Mouse (Mus musculus): ENCODE results near the gene Gab2.

Gab2 gene

DNA sequence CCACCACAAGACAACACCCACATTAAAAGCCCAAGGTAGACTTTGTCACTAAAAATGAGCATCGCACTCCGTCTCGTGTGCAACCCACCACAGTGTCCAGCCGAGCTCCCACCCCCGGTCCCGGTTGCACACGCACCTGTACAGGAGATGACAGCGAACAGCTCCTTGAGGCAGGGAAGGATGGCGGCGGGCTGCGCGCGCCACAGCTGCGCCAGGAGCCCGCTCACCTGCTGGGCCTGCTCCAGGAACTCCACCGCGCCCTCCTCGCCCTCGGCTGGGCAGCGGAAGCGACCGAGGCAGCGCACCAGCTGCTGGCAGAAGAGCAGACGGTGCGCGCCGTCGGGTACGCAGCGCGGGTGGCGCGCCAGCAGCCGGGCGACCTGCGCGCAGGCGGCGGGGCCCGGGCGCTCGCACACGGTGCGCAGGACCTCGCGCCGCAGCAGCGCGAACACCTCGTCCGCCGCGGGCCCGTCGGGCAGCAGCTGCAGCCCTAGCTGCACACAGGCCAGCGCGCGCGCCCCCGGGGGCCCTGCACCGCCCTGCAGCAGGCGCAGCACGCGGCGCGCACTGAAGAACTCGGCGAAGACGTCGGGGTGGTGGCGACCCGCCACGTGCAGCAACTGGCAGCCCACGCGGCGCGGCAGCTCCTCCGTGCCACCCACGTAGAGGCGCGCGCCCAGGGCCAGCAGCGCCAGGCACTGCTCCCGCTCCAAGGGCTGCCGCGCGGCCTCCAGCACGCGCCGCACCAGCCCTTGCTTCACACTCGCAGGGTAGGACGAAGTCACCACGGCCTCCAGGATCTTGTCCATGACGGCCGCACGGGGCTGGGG is 244.0 kb downstream of the Gab2 start:
- no peak for DNase-seq

GRCm38 (mm10) chr7:97327376-97327775 is 246.0 kb downstream of the Gab2 start:
- no peak for DNase-seq

- DNase-seq, result no peak
These were observed 247.7 kb downstream of the Gab2 start for GRCm38 (mm10) chr7:97328891-97329588.

DNA sequence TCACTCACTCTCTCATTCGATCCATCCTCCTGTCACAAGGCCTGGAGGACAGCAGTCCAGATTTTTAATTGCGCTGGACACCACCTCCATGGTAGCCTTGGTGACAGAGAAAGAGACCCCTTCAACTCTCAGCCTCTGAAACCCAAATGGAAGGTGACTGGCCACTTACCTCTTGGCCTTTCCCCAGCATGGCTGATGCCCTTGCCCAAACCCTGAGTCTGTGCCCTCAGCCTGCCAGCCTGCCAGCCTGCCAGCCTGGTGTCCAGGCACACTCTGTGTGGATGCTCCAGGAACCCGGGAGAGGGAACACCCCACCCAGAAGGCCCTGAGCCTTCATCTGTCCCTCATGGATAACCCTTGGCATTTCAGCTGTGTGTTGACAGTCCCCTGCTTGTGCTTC is 248.3 kb downstream of the Gab2 start:
- no peak for DNase-seq

DNA sequence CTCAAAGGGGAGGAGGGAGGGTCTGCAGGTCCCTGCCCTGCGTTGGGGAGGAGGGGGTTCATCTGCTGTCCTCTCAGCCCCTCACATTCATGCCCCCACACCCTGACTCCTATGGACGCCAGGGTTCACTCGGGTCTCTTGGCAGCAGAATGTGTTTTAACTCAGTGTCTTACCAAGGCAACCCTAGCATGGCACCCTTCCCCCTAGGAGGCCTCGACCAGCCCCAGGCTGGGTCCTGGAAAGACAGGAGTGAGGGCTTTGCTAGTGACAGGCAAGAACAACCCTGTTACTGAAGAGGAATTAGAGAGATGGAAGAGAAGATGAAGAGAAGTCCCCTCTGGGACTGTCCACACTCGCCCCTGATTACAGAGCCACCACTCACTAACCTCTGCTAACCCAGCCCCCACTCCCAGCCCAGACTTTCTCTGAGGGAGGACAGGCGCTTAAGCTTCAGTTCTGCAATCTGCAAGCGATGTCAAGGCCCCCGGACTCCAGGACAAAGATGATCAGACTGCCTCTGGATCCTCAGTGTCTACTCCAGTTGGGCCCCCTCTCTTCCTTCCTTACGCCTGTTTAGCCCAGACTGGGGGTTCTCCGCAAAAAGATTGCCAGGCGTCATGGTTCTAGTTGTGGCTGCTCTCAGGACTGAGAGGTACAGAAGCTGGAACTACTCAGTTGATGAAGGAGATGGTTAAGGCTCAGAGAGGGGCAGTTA is 249.7 kb downstream of the Gab2 start:
- DNase-seq, result no peak

- peak; percentile 91 for DNase-seq
These were observed 250.6 kb downstream of the Gab2 start, which contains the start of the genes Usp35 and Kctd21 for GRCm38 (mm10) chr7:97331726-97332666. Gene Usp35 (minus strand): TSS chr7:97332020. Gene Kctd21 (plus strand): TSS chr7:97332327.

DNA sequence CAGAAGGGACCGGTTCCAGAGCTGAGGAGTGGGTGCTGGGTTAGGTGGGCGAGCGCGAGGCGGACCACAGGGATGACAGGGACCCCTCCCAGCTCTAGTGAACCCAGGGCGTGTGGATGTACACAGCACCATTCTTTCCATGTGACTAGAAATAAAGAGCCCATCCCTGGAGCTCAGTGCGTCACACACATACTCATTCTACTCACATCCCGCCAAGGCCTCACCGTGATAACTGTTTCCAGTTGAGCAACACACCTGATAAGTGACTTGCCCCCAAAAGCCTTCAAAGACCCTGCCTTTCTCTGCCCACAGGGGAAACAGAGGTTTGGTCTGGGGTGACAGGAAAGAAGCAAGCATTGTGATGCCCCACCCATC is 251.3 kb downstream of the Gab2 start:
- peak; percentile 16 for DNase-seq

- DNase-seq, result no peak
These were observed 251.9 kb downstream of the Gab2 start for GRCm38 (mm10) chr7:97333113-97333898.

GRCm38 (mm10) chr7:97334406-97334805 is 253.0 kb downstream of the Gab2 start:
- DNase-seq, result no peak

GRCm38 (mm10) chr7:97336678-97337077 is 255.3 kb downstream of the Gab2 start:
- no peak for DNase-seq

DNA sequence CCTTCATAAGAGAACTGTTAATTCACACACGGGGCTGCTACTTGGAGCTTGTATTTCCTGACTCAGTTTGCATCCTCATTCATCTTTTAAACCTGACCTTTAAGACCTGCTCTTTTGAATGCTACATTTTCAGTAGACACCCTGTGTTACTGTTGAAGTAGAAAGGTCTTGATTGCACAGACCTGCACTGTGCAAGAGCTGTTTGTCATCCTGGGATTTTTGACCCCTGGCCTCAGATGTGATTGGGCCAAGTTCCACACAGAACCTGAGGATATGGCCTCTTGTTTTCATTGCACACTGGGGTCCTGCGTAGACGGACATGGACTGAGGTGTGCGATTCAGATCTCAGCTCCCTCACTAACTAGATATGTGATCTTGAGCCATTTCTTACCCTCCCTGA is 257.2 kb downstream of the Gab2 start:
- no peak for DNase-seq

DNA sequence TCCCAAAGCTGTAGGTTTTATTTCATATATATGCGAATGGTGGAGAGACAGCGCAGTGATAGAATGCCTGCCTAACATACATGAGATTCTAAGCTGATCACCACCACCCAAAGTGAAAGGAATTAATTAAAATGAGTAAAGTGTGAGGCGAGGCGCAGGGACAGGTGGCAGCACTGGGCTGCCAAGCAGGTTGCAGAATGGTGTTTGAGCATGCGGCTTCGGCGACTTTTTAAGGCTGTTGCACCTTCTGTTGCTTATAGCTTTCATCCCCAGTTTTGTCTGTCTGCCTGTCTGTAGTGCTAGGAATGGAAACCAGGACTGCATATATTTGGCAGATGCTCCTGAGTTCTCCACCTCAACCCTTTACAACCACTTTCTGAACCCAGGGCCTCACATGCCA is 258.2 kb downstream of the Gab2 start:
- DNase-seq, result no peak

DNA sequence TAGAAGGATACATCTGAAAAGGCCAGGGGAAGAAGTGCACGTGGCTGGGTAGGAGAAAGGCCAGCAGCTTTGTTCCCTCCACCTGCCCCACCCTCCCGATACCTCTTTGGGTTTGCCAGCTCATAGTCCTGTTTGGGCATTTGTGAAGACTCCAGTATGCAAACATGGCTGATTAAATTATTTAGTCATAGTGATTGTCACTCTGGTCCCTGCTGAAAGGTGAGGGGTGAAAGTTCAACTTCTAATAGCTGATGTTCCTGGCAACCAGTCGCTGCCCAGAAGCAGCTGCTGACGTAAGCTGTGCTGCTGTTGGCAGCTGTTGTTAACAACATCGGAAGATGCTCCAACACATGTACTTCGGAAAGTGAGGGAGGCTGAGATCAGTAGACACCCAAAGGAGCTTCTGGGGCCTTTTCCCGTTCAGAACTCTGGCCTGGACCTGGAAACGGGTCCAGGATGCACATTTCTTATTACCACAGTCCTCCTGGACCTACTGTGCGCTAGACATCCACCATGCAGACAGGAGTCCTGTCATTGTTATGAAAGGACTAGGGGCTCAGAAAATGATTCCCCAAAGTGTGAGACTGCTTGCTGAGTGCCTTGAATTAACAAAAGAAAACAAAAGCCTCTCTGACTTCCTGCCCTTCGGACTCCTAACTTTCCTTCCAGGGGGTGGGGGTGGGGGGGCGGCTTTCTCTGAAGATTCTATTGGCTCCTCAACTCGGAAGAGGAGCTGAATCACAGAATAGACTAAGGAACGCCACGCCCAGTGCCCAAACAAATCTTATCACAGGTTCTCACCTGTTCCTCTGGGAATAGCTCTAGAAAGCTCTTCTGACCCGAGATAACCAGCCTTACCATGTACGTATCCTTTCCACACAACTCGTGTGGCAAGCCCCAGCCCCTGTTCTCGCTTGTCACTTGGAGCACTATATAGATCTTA is 259.8 kb downstream of the Gab2 start:
- no peak for DNase-seq

DNA sequence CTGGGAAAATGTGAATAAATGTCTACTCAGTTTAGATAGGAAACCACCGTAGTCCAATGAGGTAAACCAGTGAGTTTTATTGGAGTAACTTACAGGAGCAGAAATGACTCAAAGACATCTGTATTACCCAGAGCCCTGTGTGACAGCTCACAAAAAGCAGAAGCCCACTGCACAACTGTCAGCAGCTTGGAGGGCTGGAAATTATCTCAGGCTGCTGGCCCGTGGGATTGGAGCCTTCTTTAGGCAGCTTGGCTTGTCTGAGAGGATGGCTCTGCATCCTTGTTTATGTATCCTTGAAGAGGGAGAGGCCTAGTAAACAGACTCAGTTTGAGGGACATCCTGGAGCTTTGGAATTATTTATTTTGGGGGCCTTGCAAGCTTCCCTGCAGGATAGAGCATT is 261.6 kb downstream of the Gab2 start:
- DNase-seq, result no peak

- DNase-seq, result no peak
These were observed 263.3 kb downstream of the Gab2 start for GRCm38 (mm10) chr7:97344655-97345054.

GRCm38 (mm10) chr7:97345229-97345871 is 264.0 kb downstream of the Gab2 start:
- DNase-seq, result no peak

GRCm38 (mm10) chr7:97346111-97346821 is 264.9 kb downstream of the Gab2 start:
- DNase-seq, result no peak

- no peak for DNase-seq
These were observed 265.4 kb downstream of the Gab2 start for GRCm38 (mm10) chr7:97346822-97347166.

- DNase-seq, result no peak
These were observed 266.1 kb downstream of the Gab2 start for GRCm38 (mm10) chr7:97347464-97347863.

Data from kidney, adult 18-20 months (tissue).